Mouse (Mus musculus) cortical plate, adult 2 months (tissue): ENCODE data around the gene Crk.

Experiments
- CTCF ChIP-seq: fragments of 200-500 bp; IDR thresholded peaks from 2 replicates; pipeline ENCODE4 v1.5.1; 2011; ENCODE audit warnings: mild to moderate bottlenecking, control low read depth, low read length; ENCODE audit not compliant: insufficient read depth; ENCODE audit errors: extremely low read depth
- POLR2A ChIP-seq: fragments of 200-500 bp; IDR thresholded peaks from 2 replicates; pipeline ENCODE4 v1.6.1; 2011; ENCODE audit warnings: mild to moderate bottlenecking, low read length, control low read depth; ENCODE audit not compliant: insufficient read depth; ENCODE audit errors: extremely low read depth

DNA sequence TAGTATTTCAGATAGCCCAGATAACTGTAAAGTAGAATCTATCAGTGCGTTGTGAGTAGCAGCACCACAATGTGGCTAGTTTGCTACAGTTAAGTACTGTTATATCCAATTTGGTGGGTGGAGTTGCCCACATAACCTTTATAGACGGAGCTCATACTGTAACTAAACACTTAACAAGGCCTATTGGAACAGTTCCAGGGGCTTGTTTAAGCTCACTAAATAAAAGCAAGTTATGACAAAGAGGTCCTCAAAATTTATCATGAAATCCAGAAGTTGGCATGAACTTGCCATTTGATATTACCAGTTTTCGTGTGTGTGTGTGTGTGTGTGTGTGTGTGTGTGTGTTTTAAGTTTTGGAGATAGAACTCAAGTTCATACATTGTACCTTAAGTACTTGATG is 61.1 kb downstream of the Crk start:
- TF ChIP-seq CTCF (no peak), POLR2A (no peak)
